Mouse (Mus musculus): ENCODE measurements around the gene Galnt7.

The Galnt7 gene

DNA sequence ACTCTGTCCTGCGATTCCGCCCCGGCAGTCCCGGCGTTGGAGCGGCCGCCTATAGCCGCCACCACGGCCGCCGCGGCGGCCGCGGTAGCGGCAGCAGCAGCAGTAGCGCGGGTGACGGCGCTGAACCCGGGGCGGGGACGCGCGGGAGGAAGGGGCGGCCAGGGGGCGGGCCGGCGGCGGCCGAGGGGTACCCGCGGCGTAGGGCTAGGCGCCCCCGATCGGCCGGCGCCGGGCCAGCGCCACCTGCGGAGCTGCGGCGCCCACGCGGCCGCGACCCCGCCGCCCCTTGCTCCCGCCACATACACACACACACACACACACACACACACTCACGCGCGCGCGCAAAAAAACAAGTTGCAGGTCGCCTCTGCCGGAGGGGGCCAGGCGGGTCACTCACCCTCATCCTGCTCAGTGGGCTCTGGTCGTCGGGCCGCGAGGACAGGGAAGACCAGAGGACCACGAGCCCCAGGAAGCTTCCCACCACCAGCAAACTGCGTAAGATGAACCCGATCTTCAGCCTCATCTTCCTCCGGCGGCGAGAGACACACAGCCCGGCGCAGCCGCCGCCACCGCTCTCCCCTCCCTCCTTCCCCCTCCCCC is at the start of gene Galnt7:
TSS of gene Galnt7 (minus strand) at position 577 of the 600 bp plus-strand sequence.
- peak; percentile 36 for DNase-seq

DNA sequence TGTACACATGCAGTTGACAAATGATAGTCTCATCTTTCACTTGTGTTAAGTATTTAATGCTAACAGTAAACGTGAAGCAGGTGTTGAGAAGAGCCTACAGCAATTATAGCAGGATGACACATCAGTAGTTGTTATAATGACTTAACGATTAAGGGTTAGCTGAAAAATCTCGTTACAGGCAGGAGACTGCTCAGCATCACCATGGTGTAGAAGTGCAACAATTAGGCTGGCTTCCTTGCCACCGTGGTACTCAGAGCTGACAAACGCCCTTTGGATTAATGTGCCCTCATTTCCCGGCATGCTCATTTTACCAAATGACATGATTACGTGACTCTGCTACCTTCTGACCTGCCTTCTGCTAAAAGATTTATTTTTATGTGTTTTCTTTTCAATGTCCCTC is 35.8 kb upstream of the Galnt7 start:
- DNase-seq, result no peak

DNA sequence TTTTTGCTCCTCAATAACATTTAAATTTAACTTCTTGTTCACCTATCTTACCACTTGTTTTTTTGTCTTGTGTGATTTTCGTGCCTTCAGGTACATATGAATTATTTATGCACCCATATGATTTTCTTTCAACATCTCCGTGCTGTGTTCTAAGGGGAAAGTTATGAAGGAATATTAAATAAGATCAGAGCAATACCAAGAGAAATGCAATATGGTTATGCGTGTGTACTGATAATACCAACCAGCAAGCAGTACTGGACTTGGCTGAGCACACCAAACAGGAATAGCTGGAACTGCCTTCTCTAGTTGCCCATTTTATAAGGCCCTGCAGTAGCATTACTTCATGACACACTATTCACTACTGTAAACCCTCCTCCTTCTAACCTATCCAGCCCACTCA is 33.0 kb upstream of the Galnt7 start:
- no peak for DNase-seq

DNA sequence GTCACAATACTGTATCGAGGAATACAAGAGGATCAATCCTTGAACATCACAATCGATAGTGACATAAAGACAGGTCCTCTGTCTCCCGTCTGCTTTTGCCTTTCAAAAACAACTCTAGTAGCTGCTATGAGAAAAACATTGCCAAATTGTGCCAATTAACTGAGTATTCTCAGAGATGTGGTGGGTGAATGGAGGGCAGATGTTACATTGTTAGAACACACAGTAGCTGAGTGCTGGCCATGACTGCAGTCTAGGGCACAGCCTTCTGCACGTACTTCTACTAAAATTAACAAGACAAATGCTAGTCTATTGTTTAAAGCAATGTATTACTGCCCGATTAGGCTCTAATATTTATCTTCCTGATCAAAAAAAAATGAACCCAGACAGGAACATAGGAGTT is 27.2 kb upstream of the Galnt7 start:
- no peak for DNase-seq

DNA sequence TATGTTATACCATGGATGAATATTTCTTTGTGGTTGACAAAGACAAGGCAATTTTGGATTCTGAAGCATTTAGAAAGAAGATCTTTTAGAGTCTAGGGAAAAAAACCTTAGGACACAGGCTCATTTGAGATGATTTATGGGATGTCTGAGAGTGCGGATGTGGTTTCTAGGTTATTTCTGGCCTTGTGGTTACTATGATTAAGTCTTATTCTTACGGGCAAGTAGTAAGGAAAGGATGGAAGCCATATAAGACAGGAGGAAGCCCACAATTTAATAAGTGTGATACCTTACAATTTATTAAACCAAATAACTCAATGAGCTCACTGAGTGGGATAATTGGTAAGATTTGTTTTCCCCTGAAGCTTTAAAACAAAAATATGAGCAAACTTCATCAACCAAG is 11.3 kb upstream of the Galnt7 start:
- no peak for DNase-seq

DNA sequence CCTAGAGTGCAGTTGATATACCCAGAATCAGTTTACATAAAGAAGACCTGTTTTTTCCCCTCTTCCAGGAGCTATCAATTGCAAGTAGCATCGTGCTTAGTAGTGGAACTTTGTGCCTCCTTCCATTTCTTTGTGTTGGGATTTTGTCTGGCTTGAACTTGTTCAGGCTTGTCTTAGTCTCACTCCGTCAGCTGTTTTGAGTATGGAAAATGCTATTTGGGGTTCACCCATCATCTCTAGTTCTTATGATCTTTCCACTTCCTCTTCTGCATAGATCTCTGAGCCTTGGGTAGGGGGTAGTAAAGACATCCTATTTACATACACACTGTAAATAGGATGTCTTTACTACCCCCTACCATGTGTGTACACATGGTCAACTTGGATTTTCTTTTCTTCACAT is 7.2 kb upstream of the Galnt7 start:
- no peak for DNase-seq

DNA sequence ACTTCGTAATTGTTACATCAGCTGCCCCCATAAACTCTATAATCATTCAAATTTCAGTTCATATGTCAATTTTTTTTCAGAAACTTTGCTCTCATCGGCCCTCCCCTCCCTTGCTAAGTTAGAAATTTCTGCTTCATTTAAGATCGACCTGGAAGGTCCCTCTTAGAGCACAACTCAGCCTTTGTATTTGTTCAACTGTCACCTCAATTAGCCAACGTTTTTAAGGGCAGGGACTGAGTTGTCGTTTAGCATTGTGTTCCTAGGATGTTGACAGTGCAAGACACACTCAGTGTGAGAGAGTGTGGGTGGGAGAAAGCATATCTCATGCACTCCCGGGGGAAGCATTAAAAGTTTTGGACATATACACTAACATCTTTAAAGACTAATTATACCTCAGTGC is 3.6 kb upstream of the Galnt7 start:
- no peak for DNase-seq

DNA sequence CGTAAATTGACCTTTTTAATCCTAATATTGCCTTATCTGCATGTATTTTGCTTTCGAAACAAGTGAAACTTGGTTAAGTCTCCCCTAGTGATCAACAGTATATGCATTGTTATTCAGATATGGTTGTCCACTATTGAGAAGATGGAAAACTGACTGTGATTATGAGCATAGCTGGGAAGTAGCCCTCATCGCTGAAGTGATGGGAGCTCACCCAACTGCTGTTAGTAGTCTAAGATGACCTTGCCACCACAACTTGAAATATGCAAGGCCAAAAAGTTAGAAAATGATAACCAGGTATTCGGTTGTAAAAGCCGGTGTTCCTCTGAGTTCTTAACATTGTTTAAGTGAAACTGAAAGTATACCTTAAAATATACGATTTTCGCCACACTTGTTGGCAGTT is 1.3 kb upstream of the Galnt7 start:
- DNase-seq, result no peak

DNA sequence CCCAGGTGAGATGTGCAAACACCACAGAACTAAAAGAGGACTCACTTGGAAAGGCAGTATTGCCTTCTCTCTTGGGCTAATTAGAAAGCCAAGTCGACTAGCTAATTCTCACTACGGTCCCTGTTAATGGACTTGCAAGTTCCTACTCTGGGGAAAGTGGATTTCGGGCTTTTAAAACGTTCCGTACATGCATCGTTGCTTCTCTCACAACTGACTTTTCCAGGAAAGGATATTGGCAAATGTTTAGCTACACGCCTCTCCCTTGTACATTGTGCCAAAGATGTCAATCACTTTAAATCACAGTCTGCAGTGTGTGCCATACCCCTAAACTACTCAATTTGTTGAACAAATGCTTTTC is 915 bp upstream of the Galnt7 start:
- DNase-seq, result peak; percentile 6

DNA sequence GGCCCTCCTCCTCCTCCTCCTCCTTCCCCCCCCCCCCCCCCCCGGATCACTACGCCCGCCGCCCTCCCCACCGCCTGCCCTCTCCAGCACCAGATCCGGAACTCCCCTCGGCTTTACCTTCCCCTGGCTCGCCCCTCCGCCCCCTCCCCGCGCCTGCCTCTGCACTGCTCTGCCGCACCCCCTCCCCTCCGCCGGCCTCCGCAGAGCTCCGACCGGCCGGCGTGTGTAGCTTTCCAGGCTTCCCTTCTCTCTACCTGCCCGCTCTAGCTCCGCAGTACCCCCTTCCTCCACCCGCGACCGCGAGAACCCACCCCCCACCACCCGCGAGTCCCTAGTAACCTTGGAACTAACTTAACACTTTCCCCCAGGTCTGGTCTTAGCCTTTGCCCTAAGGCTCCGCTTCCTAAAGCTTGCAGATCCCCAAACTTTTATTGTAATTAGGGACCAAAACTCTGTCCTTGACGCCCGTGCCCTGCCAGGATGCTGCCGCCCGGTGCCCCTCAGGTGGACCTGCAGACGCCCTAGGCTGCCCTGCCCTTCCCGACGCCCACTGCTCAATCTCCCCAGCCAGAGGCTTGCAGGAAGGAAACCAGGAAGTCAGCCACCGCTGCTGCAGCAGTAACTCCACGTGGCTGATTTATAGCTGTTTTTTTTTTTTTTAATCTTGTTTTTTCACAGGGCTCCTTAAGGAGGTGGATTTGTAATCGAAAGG is 380 bp upstream of the Galnt7 start:
- DNase-seq, result peak; percentile 40

DNA sequence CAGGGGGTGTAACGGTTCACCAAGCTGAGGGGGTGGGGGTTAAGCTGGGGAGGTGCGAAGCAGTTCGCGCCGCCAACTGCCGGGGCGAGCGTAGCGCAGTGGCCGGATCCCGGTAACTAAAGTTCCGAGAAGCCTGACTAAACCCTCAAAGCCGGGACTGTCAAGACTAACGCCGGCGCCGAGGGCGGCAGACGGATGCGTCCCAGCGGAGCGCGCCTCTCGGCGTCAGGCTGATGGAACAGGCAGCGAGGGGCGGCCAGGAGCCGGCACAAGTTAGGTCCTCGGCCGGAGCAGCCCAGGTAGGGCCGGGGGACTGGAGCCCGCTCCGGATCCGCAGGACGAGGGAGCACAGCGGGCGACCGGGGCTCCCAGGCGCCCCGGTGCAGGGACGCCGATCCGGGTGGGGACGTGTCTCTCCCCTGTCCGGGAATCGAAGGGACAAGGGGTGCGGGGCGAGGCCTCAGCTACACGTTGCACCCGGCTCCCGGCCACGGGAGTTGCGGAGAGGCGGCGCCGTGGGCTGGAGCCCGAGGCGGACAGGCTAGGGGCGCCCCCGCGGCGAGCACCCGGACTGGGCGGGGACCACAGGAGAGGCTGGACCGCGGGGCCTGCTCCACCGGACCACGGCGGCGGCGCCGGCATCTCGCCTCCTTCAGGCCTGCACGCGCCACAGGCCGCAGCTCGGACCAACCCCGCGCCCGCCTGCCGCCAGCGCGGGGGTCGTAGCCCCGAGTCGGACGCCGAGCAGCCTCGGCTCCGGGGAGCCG is 960 bp downstream of the Galnt7 start:
- peak; percentile 71 for DNase-seq

DNA sequence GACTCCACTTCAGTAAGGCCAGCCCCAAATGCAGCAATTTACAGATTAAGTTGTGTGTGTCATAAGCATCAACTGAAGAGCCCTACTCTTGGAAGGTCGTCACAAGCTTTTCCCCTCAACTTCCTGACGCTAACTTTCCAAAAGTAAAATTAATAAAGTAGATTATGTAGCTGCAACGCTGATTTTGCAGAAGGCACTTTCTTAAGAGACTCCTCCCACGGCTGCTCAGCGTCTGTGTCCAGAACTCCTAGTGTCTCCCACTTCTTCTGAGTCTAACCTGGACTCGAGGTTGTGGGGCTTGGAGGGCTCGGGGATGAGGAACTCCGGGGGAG is 1.5 kb downstream of the Galnt7 start:
- no peak for DNase-seq

DNA sequence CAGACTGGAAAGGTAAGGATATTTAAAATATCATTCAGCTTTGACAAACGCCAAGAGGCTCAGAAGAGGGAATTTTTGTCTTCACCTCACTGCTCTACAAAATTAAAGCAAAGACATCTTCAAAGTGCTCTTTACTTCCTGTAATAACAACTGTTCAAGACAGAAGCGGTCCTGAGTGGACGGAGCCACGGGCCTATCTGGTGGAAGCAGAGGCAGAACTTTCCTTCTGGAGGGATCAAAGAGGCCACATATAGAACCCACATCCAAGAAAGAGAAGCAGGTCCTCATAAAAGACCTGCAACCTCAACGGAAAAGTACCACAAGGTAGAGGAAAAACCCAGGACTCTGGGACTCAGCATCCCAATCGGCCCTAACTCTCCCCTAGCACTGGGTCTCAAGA is 2.6 kb downstream of the Galnt7 start:
- no peak for DNase-seq

DNA sequence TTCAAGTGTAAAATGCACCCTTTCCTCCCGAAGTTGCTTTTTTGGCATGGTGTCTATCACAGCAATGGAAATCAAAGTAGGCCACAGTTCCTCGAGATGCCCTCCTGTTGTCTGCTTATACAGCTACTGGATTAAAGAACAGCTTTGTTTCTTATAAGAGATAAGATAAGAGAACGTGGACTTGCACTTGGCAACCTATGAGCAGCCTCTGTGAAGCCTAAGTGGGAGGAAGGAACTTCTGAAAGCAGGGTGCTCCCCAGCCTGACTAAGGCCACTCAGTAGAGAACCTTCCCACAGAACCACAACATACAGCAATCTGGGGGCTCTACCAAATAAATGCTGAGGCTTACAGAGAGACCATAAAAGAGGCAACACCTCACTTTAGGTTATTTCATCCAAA is 5.3 kb downstream of the Galnt7 start:
- DNase-seq, result no peak

DNA sequence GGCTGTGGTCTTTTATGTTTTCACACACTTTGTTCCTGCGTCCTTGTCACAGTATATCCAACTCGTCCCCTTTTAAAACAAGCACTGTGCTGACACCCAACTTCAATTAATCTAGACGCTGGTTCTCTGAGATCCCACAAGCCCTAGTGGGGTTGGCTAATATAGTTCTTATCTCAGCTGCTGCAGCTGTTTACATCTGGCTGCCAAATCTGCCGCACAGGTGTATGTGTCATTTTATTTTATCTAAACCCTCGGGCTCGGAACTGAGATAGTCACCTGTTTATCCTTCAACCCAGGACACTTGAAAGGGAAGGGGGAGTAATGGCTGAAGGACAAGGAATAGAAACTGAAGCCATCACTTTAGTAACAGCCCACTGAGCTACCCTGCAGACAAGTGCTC is 8.6 kb downstream of the Galnt7 start:
- DNase-seq, result no peak

DNA sequence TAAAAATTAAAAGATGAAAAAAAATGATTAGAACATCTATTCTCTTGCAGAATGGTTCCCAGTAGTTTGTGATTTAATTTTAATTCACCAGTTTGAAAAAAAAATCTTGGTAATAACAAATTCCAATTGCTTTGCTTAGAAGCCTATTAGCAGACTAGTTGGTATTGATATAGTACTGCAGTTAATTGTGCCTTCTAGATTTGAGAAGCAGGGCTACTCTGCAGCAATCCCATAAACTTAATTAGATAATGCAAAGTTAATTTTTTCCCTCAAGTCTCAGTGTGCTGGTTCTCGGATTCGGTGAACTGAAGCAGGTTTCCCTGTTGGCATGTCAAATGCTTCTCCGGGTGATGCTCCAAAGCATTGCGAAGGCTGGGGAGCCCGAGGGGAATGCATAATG is 10.1 kb downstream of the Galnt7 start:
- no peak for DNase-seq

DNA sequence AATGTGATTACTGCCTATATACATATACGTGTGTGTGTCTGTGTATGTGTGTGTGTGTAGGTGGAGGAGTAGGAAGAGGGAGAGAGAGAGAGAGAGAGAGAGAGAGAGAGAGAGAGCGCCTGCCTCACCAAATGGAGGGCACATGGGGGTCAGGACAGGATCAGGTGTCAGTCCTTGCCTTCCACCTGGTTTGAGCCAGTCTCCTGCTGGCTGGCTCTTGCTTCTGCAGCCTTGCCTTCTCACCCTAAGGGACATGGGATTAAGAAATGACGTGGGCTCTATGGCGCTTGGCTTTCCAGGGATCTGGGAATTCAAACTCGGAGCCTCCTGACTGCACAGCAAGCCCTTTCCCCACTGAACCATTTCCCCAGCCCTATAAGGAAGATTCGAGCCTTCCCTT is 13.9 kb downstream of the Galnt7 start:
- no peak for DNase-seq

DNA sequence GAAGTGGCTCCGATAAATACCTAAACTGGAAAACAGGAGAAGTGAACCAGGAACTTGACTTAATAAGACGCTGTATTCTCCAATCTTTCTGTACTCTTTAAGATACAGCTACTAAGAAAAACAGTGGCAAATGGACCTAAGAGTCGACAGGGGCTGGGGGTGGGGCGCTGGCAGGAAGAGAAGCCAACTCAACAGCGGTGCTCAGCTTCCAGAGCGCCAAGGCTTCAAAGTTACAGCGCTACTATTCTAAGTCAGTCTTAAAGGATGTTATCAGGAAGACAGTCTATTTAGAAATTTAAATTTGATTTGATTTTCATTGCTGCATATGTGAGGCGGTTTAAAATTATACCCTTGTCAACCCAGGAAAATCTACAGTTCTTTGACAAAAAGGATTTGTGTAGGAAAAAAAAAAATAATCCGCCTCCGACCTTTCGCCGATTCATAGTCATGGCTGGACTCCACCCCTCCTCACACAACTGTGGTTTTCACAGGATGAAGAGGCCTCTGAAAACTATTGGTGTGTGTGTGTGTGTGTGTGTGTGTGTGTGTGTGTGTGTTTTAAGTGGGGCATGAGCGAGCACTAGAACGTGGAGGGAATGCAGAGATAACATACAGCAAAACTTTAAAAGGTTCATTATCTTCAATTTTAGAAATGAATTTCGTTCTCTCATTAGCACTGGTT is 15.1 kb downstream of the Galnt7 start:
- no peak for DNase-seq

DNA sequence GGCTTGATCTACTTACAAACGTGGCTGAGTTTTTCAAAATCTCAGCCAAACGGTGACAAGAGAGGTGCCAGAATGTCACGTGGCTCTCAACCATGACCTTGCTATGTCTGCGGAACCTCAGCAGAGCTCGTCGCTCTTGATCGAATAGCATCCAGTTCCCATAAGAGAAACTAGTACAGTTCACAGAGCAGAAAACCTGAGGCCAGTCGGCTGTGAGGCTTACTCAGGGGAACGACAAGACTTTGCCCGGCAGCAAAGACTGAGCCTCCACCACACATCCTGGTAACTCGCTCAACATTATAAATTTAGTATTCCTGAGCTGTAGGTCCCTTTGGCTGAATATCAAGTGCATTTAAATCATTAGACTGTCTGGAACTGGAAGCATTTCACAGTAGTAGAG is 16.1 kb downstream of the Galnt7 start:
- peak; percentile 20 for DNase-seq

DNA sequence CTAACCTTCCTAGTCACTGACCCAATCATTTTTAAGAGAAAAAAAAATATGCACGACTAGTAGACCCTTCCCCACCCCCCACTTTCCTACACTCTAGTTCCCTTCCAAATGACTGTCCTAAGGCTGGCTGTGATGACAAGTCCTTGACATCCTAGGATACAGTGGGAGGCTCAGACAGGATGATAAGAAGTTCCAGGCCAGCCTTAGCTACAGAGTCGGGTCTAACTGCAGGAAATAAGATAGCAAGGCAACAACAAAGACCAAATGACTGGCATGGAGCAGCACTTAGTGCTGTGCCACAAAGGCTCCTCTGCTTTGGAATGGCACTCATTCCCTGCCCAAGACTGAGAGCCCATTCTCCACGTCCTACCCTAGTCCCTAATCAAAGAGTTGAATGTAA is 16.6 kb downstream of the Galnt7 start:
- no peak for DNase-seq

DNA sequence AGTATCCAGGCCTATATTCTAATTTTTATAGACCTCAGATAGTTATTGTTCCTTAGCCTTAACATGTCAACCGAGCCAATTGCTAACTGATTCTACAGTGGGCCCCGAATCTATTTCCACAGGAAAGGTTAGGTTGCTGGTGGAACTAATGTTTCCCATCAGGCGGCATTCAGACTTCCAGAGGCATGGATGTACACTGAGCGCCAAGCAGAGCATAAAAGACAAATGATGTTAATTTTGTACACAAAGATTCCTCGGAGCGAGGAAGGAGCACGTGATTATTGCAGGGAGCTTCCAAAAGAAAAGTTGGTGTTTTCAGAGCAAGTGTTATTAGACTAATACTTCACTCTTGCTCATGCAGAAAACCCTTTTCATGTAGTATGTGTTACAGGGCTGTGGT is 21.1 kb downstream of the Galnt7 start:
- DNase-seq, result no peak

DNA sequence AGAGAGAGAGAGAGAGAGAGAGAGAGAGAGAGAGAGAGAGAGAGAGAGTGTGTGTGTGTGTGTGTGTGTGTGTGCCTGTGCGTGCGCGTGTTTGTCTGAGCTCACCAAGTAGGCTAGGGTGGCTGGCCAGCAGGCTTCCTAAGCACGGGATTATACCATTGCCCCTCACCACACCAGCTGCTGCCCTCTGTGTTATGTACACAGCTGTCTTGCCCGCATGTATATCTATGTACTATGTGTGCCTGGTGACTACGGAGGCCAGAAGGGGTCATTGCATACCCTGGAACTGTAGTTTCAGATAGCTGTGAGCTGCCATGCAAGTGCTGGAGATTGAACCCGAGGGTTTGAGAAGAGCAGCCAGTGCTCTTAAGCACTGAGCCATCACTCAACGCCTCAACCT is 22.7 kb downstream of the Galnt7 start:
- DNase-seq, result no peak

DNA sequence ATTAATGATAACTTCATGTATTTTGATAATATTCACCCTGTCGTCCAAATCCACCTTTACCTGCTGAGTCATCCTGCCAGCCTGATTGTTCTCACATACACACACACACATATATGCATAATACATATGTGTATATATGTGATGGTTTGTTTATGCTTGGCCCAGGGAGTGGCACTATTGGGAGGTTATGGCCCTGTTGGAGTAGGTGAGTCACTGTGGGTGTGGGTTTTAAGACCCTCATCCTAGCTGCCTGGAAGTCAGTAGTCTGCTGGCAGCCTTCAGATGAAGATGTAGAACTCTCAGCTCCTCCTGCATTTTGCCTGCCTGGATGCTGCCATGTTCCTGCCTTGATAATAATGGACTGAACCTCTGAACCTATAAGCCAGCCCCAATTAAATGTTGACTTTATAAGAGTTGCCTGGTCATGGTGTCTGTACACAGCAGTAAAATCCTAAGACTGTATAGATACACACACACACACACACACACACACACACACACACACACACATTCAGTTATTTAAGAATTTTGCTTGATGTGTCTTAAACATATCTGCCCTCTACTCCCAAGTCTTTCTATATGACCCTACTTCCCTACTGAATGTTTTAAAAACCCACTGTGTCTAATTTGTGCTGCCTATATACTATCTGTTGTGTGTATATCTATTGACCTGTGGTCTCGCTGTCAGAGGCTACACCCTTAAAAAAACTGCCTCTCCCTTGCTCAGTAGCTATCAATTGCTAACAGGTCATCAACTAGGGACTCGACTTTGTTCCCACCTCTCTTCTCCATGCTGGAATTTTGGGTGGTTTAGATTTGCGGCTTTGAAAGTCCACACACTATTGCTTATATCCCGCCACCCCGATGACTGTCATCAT is 23.8 kb downstream of the Galnt7 start:
- DNase-seq, result no peak
